ENCODE assay signal across 14 mouse cellular contexts in the genomic region with DNA sequence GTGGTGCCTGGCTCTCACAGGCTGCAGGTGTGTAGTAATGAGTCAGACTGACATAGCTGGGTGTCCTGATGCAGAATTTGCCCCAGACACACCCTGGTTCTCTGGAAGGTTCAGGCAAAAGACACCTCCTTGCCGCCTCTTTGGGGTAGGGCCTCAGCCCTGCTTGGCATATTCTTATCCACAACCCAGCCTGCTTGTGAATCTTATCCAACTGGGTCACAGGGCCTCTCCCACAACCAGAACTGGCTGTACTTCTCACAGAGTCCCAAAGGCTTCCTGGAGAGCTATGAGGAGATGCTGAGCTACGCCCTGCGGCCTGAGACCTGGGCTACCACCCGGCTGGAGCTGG. TPM values are rescaled to one million over a fixed set of nuclear protein-coding genes. Genes with fewer than 3 reads are reported as not detected.
DNase-seq lines count a peak whose midpoint lies in the region; ATAC-seq and TF ChIP-seq lines count a peak whose summit lies in the region.
"Had no signal": no experiment of that assay in that cellular context is flagged by ENCODE, and none has a peak within 500 bp of the region (broad histone marks: within the 10 kb centered on the region; RNA-seq: fewer than 3 reads in every experiment).

No protein-coding gene starts in this region.

- no peak for TF ChIP-seq POLR2A in bone marrow, adult 2 months (IDR thresholded peaks at IDR 0.05; ENCODE audit: borderline replicate concordance, control insufficient read depth, low read depth, low read length)

- no peaks in the 10 kb centered on the region for H3K4me1 ChIP-seq in embryonic facial prominence, embryonic 13.5 days
- 0 out of 2 replicates have a peak, but pooled peaks cover 5% of the 10 kb centered on the region for H3K4me1 ChIP-seq in embryonic facial prominence, embryonic 10.5 days
- H3K4me1 ChIP-seq in bone marrow, adult 2 months (ENCODE audit: control insufficient read depth, insufficient read depth, low read length), result no peaks in the 10 kb centered on the region
- H3K4me1 ChIP-seq in liver, embryonic 16.5 days (ENCODE audit: control insufficient read depth, low read depth, low read length), result peaks cover 27% of the 10 kb centered on the region
- no peaks in the 10 kb centered on the region for H3K4me1 ChIP-seq in midbrain, embryonic 16.5 days (ENCODE audit: control insufficient read depth, insufficient read depth, low read length)
- H3K4me1 ChIP-seq: heart, embryonic 15.5 days; hindbrain, embryonic 15.5 days; kidney, embryonic 15.5 days had no signal

- no peak overlapping the region for H3K27ac ChIP-seq in embryonic facial prominence, embryonic 13.5 days
- no peak overlapping the region for H3K27ac ChIP-seq in embryonic facial prominence, embryonic 10.5 days (replicated peaks)
- H3K27ac ChIP-seq in bone marrow, adult 2 months (ENCODE audit: control insufficient read depth, insufficient read depth, low read depth, low read length, poor library complexity), result peak overlapping the region; percentile 46
- H3K27ac ChIP-seq in liver, embryonic 16.5 days (ENCODE audit: low read length), result no peak overlapping the region
- H3K27ac ChIP-seq in midbrain, embryonic 16.5 days (ENCODE audit: low read length), result no peak overlapping the region
- H3K27ac ChIP-seq: heart, embryonic 15.5 days; hindbrain, embryonic 15.5 days; kidney, embryonic 15.5 days had no signal

- WGBS in embryonic facial prominence, embryonic 13.5 days, result 93% methylated on average over 4 of the region's 4 CpGs
- 90% methylated on average over 4 of the region's 4 CpGs for WGBS in embryonic facial prominence, embryonic 10.5 days
- 73% methylated on average over 4 of the region's 4 CpGs for WGBS in bone marrow, adult 2 months
- WGBS in liver, embryonic 16.5 days (ENCODE audit: insufficient replicate concordance), result 48% methylated on average over 4 of the region's 4 CpGs
- WGBS in midbrain, embryonic 16.5 days, result 96% methylated on average over 4 of the region's 4 CpGs

- H3K9ac ChIP-seq in embryonic facial prominence, embryonic 13.5 days, result 0 out of 2 replicates have a peak overlapping the region, but pooled peaks have one; percentile 21
- no peak overlapping the region for H3K9ac ChIP-seq in liver, embryonic 16.5 days (ENCODE audit: low read depth, low read length)
- no peak overlapping the region for H3K9ac ChIP-seq in midbrain, embryonic 16.5 days (ENCODE audit: low read depth, low read length)
- H3K9ac ChIP-seq: heart, embryonic 15.5 days; hindbrain, embryonic 15.5 days; kidney, embryonic 15.5 days had no signal

- no peak for TF ChIP-seq CTCF in bone marrow, adult 2 months (IDR thresholded peaks at IDR 0.05; ENCODE audit: control insufficient read depth, insufficient read depth, low read length)

- H3K4me2 ChIP-seq in embryonic facial prominence, embryonic 13.5 days, result no peak overlapping the region
- no peak overlapping the region for H3K4me2 ChIP-seq in liver, embryonic 16.5 days (ENCODE audit: low read depth, low read length)
- no peak overlapping the region for H3K4me2 ChIP-seq in midbrain, embryonic 16.5 days (ENCODE audit: low read length)
- H3K4me2 ChIP-seq: heart, embryonic 15.5 days; hindbrain, embryonic 15.5 days; kidney, embryonic 15.5 days; midbrain, embryonic 11.5 days had no signal

- H3K4me3 ChIP-seq in embryonic facial prominence, embryonic 13.5 days, result no peak overlapping the region
- no peak overlapping the region for H3K4me3 ChIP-seq in embryonic facial prominence, embryonic 10.5 days
- H3K4me3 ChIP-seq in bone marrow, adult 2 months (replicated peaks; ENCODE audit: control insufficient read depth, low read depth, low read length), result no peak overlapping the region
- H3K4me3 ChIP-seq in liver, embryonic 16.5 days (ENCODE audit: low read depth, low read length), result no peak overlapping the region
- H3K4me3 ChIP-seq in midbrain, embryonic 16.5 days (ENCODE audit: low read depth, low read length), result no peak overlapping the region
- H3K4me3 ChIP-seq: heart, embryonic 15.5 days; hindbrain, embryonic 15.5 days; kidney, embryonic 15.5 days had no signal

- ATAC-seq in embryonic facial prominence, embryonic 13.5 days (ENCODE audit: insufficient number of reproducible peaks, insufficient read depth, low FRiP score, low TSS enrichment, low read depth), result no peak
- peak; percentile 45 for ATAC-seq in liver, embryonic 16.5 days (ENCODE audit: low read depth)
- no peak for ATAC-seq in midbrain, embryonic 16.5 days

- DNase-seq in embryonic facial prominence, embryonic 10.5 days (ENCODE audit: low spot score), result no peak
- peak; percentile 46 to 73 for DNase-seq in heart, adult 9 months (ENCODE audit: low spot score in 2 of 2)
- DNase-seq in cerebellum, postnatal 14 days, result no peak
- DNase-seq in cerebellum, postnatal 25 days, result no peak
- DNase-seq: cerebellum, postnatal 10 days; lung, postnatal 10 days had no signal

- H3K36me3 ChIP-seq in embryonic facial prominence, embryonic 13.5 days, result peaks cover 93% of the 10 kb centered on the region
- peaks cover 97% of the 10 kb centered on the region for H3K36me3 ChIP-seq in embryonic facial prominence, embryonic 10.5 days (replicated peaks)
- H3K36me3 ChIP-seq in liver, embryonic 16.5 days (ENCODE audit: control insufficient read depth, insufficient read depth), result 0 out of 2 replicates have a peak, but pooled peaks cover 2% of the 10 kb centered on the region
- peaks cover 36% of the 10 kb centered on the region for H3K36me3 ChIP-seq in midbrain, embryonic 16.5 days (ENCODE audit: control insufficient read depth, insufficient read depth, low read length)

- H3K9me3 ChIP-seq in embryonic facial prominence, embryonic 13.5 days, result no peaks in the 10 kb centered on the region
- no peaks in the 10 kb centered on the region for H3K9me3 ChIP-seq in embryonic facial prominence, embryonic 10.5 days
- H3K9me3 ChIP-seq in liver, embryonic 16.5 days (replicated peaks; ENCODE audit: control insufficient read depth, low read length), result no peaks in the 10 kb centered on the region
- H3K9me3 ChIP-seq in midbrain, embryonic 16.5 days (replicated peaks; ENCODE audit: control insufficient read depth, low read length, poor library complexity, severe bottlenecking), result no peaks in the 10 kb centered on the region
- H3K9me3 ChIP-seq: heart, embryonic 15.5 days; hindbrain, embryonic 15.5 days; kidney, embryonic 15.5 days had no signal

- no peaks in the 10 kb centered on the region for H3K27me3 ChIP-seq in embryonic facial prominence, embryonic 13.5 days
- no peaks in the 10 kb centered on the region for H3K27me3 ChIP-seq in embryonic facial prominence, embryonic 10.5 days (replicated peaks; ENCODE audit: low read depth, poor library complexity, severe bottlenecking)
- H3K27me3 ChIP-seq in liver, embryonic 16.5 days (ENCODE audit: control insufficient read depth, insufficient read depth, low read depth, low read length), result no peaks in the 10 kb centered on the region
- H3K27me3 ChIP-seq in midbrain, embryonic 16.5 days (ENCODE audit: control insufficient read depth, insufficient read depth, low read depth, low read length), result no peaks in the 10 kb centered on the region
- H3K27me3 ChIP-seq: heart, embryonic 15.5 days; hindbrain, embryonic 15.5 days; kidney, embryonic 15.5 days had no signal

RNA-seq across cellular contexts. Expression of a gene that starts 10.7 kb away (rescaled TPM):
- polyA plus RNA-seq in embryonic facial prominence, embryonic 13.5 days (2015; fragmentation: Nextera tagmentation; extraction: Ambion mirVana), result 31.9 and 34.9 TPM in 2 replicates
- polyA plus RNA-seq in embryonic facial prominence, embryonic 10.5 days (2016; fragmentation: Nextera tagmentation; extraction: Ambion mirVana), result 46.2 and 47.9 TPM in 2 replicates
- polyA plus RNA-seq in bone marrow, adult 2 months (2011; ENCODE audit: insufficient read depth, insufficient read length, low replicate concordance, missing spikeins), result 30.0 and 40.3 TPM in 2 replicates
- polyA plus RNA-seq in liver, embryonic 16.5 days (2015; fragmentation: Nextera tagmentation; extraction: Ambion mirVana), result 14.7 and 16.5 TPM in 2 replicates
- 63.6 and 67.8 TPM in 2 replicates for polyA plus RNA-seq in midbrain, embryonic 16.5 days (2015; fragmentation: Nextera tagmentation; extraction: Ambion mirVana)

RNA-seq across cellular contexts. Expression of a gene that starts 17.3 kb away (rescaled TPM):
- polyA plus RNA-seq in embryonic facial prominence, embryonic 13.5 days (2015; fragmentation: Nextera tagmentation; extraction: Ambion mirVana), result 23.9 and 27.7 TPM in 2 replicates
- 29.3 and 30.8 TPM in 2 replicates for polyA plus RNA-seq in embryonic facial prominence, embryonic 10.5 days (2016; fragmentation: Nextera tagmentation; extraction: Ambion mirVana)
- 7.8 and 8.5 TPM in 2 replicates for polyA plus RNA-seq in bone marrow, adult 2 months (2011; ENCODE audit: insufficient read depth, insufficient read length, low replicate concordance, missing spikeins)
- polyA plus RNA-seq in liver, embryonic 16.5 days (2015; fragmentation: Nextera tagmentation; extraction: Ambion mirVana), result 6.5 and 7.2 TPM in 2 replicates
- 32.9 and 35.0 TPM in 2 replicates for polyA plus RNA-seq in midbrain, embryonic 16.5 days (2015; fragmentation: Nextera tagmentation; extraction: Ambion mirVana)

RNA-seq across cellular contexts. Expression of a gene that starts 22.2 kb away (rescaled TPM):
- 84.8 and 85.8 TPM in 2 replicates for polyA plus RNA-seq in embryonic facial prominence, embryonic 13.5 days (2015; fragmentation: Nextera tagmentation; extraction: Ambion mirVana)
- 84.8 and 85.6 TPM in 2 replicates for polyA plus RNA-seq in embryonic facial prominence, embryonic 10.5 days (2016; fragmentation: Nextera tagmentation; extraction: Ambion mirVana)
- polyA plus RNA-seq in bone marrow, adult 2 months (2011; ENCODE audit: insufficient read depth, insufficient read length, low replicate concordance, missing spikeins), result 27.2 and 50.0 TPM in 2 replicates
- 17.0 and 19.1 TPM in 2 replicates for polyA plus RNA-seq in liver, embryonic 16.5 days (2015; fragmentation: Nextera tagmentation; extraction: Ambion mirVana)
- 206 and 218 TPM in 2 replicates for polyA plus RNA-seq in midbrain, embryonic 16.5 days (2015; fragmentation: Nextera tagmentation; extraction: Ambion mirVana)

RNA-seq across cellular contexts. Expression of a gene that starts 34.3 kb away (rescaled TPM):
- polyA plus RNA-seq in embryonic facial prominence, embryonic 13.5 days (2015; fragmentation: Nextera tagmentation; extraction: Ambion mirVana), result 22.5 and 25.0 TPM in 2 replicates
- 19.9 and 20.3 TPM in 2 replicates for polyA plus RNA-seq in embryonic facial prominence, embryonic 10.5 days (2016; fragmentation: Nextera tagmentation; extraction: Ambion mirVana)
- polyA plus RNA-seq in bone marrow, adult 2 months (2011; ENCODE audit: insufficient read depth, insufficient read length, low replicate concordance, missing spikeins), result 28.6 and 37.9 TPM in 2 replicates
- polyA plus RNA-seq in liver, embryonic 16.5 days (2015; fragmentation: Nextera tagmentation; extraction: Ambion mirVana), result 24.2 and 31.3 TPM in 2 replicates
- polyA plus RNA-seq in midbrain, embryonic 16.5 days (2015; fragmentation: Nextera tagmentation; extraction: Ambion mirVana), result 23.6 and 26.0 TPM in 2 replicates

RNA-seq across cellular contexts. Expression of a gene that starts 34.5 kb away (rescaled TPM):
- polyA plus RNA-seq in embryonic facial prominence, embryonic 13.5 days (2015; fragmentation: Nextera tagmentation; extraction: Ambion mirVana), result 150 and 163 TPM in 2 replicates
- polyA plus RNA-seq in embryonic facial prominence, embryonic 10.5 days (2016; fragmentation: Nextera tagmentation; extraction: Ambion mirVana), result 161 and 162 TPM in 2 replicates
- 199 and 273 TPM in 2 replicates for polyA plus RNA-seq in bone marrow, adult 2 months (2011; ENCODE audit: insufficient read depth, insufficient read length, low replicate concordance, missing spikeins)
- polyA plus RNA-seq in liver, embryonic 16.5 days (2015; fragmentation: Nextera tagmentation; extraction: Ambion mirVana), result 121 TPM in 2 replicates
- polyA plus RNA-seq in midbrain, embryonic 16.5 days (2015; fragmentation: Nextera tagmentation; extraction: Ambion mirVana), result 146 and 156 TPM in 2 replicates

Comparison
In these comparisons a context has a peak if more than half of its experiments do, and no peak if none do; other contexts are left out.
1. DNase-seq: peak in heart, adult 9 months (2 of 2); none in embryonic facial prominence, embryonic 10.5 days (single experiment), cerebellum, postnatal 14 days (0 of 2) and cerebellum, postnatal 25 days (0 of 2).